Mouse (Mus musculus) kidney, adult 18-20 months (tissue): Measurements from ENCODE around the gene Hexim1.

Experiments used
- DNase-seq: peaks from one replicate; pipeline ENCODE4 v3.0.0; 2021

Hexim1 gene

GRCm38 (mm10) chr11:103119609-103120008, 3.6 kb downstream of the Hexim1 start:
- no peak for DNase-seq

- no peak for DNase-seq
Observed at GRCm38 (mm10) chr11:103120315-103120714, 4.3 kb downstream of the Hexim1 start.

GRCm38 (mm10) chr11:103131701-103132575, 15.9 kb downstream of the Hexim1 start, which contains the start of gene Hexim2:
TSS of gene Hexim2 (plus strand) at chr11:103132429.
- no peak for DNase-seq

- peak; percentile 100 for DNase-seq
Observed at GRCm38 (mm10) chr11:103132576-103133455, 16.8 kb downstream of the Hexim1 start.

- no peak for DNase-seq
Observed at GRCm38 (mm10) chr11:103133456-103134185, 17.6 kb downstream of the Hexim1 start.

- DNase-seq, result no peak
Observed at GRCm38 (mm10) chr11:103134221-103134620, 18.2 kb downstream of the Hexim1 start.

- no peak for DNase-seq
Observed at GRCm38 (mm10) chr11:103136039-103136577, 20.1 kb downstream of the Hexim1 start.

GRCm38 (mm10) chr11:103139951-103140762, 24.1 kb downstream of the Hexim1 start:
- no peak for DNase-seq

GRCm38 (mm10) chr11:103140763-103141100, 24.7 kb downstream of the Hexim1 start:
- DNase-seq, result no peak

- DNase-seq, result peak; percentile 75
Observed at GRCm38 (mm10) chr11:103141101-103141943, 25.3 kb downstream of the Hexim1 start.

- peak; percentile 48 for DNase-seq
Observed at GRCm38 (mm10) chr11:103141944-103142255, 25.9 kb downstream of the Hexim1 start.

GRCm38 (mm10) chr11:103142441-103143182, 26.6 kb downstream of the Hexim1 start:
- peak; percentile 75 for DNase-seq

GRCm38 (mm10) chr11:103144309-103145285, 28.6 kb downstream of the Hexim1 start:
- no peak for DNase-seq

GRCm38 (mm10) chr11:103146386-103146785, 30.4 kb downstream of the Hexim1 start:
- DNase-seq, result no peak

- DNase-seq, result peak; percentile 70
Observed at GRCm38 (mm10) chr11:103147766-103148165, 31.7 kb downstream of the Hexim1 start.

- DNase-seq, result no peak
Observed at GRCm38 (mm10) chr11:103149771-103150170, 33.7 kb downstream of the Hexim1 start.

GRCm38 (mm10) chr11:103158621-103159478, 42.8 kb downstream of the Hexim1 start:
- peak; percentile 99 for DNase-seq

- DNase-seq, result no peak
Observed at GRCm38 (mm10) chr11:103160738-103161137, 44.7 kb downstream of the Hexim1 start.
